Mouse (Mus musculus): Measurements from ENCODE around the gene Zbtb22. TPM values are rescaled to one million over a fixed set of nuclear protein-coding genes. Genes with fewer than 3 reads are reported as not detected.
"Not testable (repeated sequence)": the region's sequence is repeated elsewhere in the genome, so short reads cannot be mapped to it uniquely, and the experiment has no call there.

The Zbtb22 gene
- total RNA-seq, 2 experiments from 2014 or later: 29.2 to 34.3 TPM

DNA sequence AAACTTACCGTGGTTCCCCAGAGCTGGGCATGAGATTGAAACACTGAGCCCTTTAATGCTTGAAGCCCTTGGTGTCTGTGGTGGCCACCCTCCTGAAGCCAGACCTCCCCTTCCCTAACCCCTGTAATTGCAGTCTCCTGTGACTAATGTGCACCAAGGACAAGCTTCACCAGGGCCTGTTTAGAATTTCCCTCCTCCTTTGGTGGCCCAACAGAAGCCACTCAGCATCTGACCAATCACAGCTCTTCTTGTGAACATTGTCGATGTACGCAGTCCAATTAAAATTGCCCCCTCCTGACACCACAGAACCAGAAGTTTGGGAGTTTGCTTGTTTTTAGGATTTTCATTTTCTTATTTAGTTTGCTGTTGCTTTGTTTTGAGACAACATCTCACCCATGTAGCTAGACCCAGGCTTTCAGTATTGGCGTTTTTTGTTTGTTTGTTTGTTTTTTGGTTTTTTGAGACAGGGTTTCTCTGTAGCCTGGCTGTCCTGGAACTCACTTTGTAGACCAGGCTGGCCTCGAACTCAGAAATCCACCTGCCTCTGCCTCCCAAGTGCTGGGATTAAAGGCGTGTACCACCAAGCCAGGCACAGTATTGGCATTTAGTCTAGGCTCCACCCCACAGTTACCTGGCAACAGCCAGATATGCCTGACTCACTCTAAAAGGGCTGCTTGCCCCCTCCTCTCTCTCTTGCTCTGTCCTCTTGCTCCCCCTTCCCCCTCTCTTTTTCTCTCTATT lies 11.6 kb upstream of the Zbtb22 start:
- not testable (repeated sequence) for DNase-seq

DNA sequence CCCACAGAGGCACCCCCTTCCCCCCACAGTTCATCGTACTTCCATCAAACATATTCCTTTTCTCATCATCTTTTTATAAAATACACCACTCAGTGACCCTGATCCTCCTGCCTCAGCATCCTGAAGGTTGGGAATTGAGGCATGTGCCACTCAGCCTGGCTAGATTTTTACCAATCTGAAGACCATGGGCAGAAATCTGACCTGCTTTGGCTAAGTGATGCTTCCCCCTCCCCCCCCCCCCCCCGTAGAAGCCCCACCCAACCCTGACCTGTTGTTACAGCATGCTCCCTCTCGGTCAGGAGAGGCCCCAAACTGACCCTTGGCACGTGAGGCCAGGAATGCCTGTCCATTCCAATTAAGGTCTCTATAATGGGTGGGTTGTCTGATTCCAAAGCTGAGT lies 10.9 kb upstream of the Zbtb22 start, which contains the start of gene Platr17:
TSS of gene Platr17 (plus strand) at position 301 of the 400 bp plus-strand sequence.
- DNase-seq: not testable (repeated sequence)

DNA sequence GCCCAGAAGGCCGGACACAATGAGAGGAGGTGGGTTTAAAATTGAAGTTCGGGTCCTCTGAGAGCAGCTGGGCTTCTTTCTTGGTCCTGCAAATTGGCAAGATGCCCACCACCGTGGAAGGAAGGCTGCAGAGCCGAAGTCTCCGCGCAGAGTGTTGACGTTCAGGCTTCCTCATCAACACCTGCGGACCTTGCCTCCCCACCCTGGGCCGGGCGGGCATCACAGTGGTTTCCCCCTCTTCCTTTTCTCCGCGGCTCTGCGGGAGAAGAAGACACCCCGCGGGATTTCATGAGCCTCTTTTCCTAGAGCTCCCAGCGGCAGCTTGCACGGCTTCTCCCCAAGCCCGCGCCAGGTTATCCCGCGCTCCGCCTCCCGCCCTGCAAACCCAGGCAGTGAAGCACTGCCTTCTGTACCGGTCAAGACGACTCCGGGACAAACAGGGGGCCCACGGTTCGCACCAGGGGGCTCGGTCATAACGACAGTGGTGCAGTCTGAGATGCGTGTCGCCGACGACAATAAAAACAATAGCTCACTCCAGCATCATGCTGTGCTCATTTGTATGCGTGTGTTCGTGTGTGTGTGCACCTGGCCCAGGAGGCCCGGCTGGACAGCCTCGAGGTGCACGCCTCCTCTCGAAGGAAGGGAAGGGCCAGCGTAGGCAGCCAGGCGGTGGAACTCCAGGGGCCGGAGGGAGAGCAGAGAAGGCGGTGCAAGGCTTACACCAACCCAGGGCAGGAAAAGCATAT lies 7.2 kb upstream of the Zbtb22 start:
- DNase-seq: peak; percentile 57

DNA sequence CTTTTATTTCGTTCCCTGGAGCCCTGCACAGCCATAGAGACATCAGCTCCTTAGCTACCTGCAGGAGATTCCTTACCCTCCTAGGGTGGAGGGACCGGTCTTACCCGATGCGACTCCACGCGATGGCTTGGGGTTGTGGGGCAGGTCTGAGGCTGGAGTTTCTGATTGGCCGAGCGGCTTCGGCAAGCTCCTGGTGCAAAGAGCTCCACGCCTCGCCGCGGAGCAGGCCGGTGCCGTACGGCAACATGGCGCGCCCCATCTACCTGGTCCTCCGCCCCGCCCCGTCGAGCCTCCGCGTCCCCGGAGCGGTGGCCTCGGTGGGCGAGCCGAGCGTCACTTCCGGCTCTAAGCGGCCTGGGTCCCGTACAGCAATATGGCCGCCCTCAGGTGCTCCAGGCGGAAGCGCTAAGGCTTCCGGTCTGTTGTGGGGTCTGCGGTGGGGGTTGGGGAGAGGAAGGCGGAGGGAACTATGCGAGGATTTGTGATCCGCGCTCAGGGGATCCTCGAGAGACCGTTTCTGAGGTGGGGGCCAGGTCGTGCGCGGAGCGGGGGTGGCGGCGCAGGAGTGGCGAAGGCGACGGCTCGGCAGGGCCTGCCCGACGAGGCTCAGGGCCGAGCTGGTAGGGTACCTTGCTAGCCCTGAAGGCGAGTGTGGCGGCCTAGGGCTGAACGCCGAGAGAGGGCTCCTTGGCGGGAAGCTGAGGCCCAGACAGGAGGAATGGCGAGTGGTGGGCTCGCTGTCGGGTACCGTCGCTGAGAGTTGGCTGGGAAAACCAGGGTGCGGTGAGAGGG lies 6.4 kb upstream of the Zbtb22 start, which contains the start of gene Daxx:
TSS of gene Daxx (plus strand) at position 338 of the 792 bp plus-strand sequence.
- peak; percentile 100 for DNase-seq

DNA sequence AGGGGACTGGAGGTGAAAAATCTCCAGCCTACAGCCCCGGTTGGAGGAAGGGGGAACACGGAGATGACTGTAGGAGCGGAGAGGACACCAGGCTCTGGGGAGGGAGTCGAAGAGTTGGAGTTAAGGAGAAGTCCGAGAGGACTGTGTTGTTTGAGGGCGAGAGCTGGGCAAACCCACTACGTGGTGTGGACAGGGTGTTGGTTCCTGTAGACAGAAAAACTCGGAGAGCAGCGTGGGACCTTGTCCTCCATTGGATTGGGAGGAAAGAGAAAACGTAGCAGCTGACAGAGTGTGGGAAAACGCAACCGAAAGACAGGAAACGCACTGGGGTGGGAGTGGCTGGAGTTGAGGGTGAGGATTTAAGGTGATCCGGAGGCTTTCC lies 5.8 kb upstream of the Zbtb22 start:
- DNase-seq: peak; percentile 75

DNA sequence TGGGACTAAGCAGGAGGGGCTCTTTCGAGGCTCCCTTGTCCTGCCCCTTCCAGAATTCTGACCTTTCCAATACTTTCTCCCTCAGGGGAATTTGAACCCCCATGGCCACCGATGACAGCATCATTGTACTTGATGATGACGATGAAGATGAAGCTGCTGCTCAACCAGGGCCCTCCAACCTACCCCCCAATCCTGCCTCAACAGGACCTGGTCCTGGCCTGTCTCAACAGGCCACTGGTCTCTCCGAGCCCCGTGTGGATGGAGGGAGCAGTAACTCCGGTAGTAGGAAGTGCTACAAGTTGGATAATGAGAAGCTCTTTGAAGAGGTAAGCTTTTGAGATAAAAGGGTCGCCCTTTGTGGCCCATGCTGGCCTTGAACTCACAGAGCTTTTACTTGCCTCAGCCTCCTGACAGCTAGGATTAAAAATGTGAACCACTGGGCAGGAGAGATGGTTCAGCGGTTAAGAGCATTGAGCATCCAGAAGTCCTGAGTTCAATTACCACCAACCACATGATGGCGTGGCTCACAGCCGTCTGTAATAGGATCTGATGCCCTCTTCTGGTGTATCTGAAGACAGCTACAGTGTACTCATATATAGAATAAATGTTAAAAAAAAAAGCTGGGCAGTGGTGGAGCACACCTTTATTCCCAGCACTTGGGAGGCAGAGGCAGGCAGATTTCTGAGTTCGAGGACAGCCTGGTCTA lies 5.2 kb upstream of the Zbtb22 start:
- DNase-seq: no peak

- no peak for DNase-seq
Measured at GRCm38 (mm10) chr17:33911052-33911812, 4.5 kb upstream of the Zbtb22 start.

DNA sequence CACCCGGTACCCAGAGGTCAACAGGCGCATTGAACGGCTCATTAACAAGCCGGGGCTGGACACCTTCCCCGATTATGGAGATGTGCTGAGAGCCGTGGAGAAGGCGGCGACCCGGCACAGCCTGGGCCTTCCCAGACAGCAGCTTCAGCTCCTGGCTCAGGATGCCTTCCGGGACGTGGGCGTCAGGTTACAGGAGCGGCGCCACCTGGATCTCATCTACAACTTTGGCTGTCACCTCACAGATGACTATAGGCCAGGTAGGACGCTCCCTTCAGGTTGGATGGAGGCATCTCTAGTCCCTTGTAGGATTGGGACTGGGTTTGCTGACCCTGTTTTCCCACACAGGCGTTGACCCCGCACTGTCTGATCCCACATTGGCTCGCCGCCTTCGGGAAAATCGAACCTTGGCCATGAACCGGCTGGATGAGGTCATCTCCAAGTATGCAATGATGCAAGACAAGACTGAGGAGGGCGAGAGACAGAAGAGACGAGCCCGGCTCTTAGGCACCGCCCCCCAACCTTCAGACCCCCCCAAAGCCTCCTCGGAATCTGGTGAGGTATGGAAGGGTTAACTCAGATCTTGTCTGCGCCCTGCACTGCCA lies 3.8 kb upstream of the Zbtb22 start:
- no peak for DNase-seq

- no peak for DNase-seq
Measured at GRCm38 (mm10) chr17:33913264-33913663, 2.4 kb upstream of the Zbtb22 start.

DNA sequence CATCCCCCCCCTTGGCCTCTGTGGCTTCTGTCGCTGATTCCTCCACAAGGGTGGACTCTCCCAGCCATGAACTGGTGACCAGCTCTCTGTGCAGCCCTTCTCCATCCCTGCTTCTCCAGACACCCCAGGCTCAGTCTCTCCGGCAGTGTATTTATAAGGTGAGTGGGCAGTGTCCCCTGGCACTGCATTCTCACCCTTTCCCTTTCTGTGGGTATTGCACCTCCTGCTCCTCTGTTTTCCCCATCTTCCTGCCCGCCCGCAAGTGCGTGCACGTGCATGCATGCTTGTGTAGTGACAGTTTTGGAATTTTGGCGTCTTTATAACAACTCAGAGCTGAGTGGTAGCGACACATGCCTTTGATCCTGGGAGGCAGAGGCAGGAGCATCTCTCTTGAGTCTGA lies 1.8 kb upstream of the Zbtb22 start:
- DNase-seq: no peak

- no peak for DNase-seq
Measured at GRCm38 (mm10) chr17:33914969-33915391, 724 bp upstream of the Zbtb22 start.

DNA sequence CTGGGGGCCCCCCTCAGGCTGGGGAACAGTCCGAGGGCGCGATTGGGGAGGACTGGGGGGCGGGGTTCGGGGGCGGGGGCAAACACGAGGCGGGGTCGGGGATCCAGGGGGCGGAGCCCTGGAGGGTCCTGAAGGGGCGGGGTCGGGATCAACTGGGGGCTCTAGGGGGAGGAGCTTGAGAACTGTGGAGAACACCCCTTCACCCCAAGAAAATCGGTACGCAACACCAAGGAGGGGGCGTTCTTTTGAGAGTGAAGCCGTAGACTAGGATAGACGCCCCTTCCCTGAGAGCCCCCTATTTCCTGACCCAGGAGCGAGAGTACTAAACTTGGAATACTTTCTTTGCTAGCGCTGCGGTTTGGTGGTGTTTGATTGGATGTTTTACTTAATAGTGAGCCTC lies 590 bp downstream of the Zbtb22 start:
- no peak for DNase-seq

GRCm38 (mm10) chr17:33916847-33917655 lies 1.3 kb downstream of the Zbtb22 start:
- DNase-seq: no peak

DNA sequence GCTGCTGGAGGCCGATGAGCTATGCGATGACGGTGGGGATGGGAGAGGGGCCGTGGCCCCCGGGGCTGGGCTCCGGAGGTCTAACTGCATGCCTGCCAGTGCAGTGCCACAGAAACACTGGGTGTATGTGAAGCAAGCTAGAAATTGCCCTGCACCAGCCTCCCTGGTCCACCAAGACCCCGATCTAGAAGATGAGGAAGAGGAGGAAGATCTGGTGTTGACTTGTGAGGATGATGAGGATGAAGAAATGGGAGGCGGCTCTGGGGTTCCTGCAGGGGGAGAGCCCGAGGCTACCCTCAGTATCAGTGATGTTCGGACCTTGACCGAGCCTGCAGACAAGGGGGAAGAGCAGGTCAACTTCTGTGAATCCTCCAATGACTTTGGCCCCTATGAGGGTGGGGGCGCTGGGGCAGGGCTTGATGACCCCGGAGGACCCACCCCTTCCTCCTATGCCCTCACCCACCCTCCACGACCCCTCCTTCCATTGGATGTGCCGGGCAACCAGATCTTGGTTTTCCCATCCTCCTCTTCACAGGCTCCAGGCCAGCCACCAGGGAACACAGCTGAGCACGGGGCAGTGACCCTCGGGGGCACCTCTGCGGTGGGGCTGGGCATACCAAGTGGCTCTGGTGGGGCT lies 2.1 kb downstream of the Zbtb22 start:
- DNase-seq: no peak

DNA sequence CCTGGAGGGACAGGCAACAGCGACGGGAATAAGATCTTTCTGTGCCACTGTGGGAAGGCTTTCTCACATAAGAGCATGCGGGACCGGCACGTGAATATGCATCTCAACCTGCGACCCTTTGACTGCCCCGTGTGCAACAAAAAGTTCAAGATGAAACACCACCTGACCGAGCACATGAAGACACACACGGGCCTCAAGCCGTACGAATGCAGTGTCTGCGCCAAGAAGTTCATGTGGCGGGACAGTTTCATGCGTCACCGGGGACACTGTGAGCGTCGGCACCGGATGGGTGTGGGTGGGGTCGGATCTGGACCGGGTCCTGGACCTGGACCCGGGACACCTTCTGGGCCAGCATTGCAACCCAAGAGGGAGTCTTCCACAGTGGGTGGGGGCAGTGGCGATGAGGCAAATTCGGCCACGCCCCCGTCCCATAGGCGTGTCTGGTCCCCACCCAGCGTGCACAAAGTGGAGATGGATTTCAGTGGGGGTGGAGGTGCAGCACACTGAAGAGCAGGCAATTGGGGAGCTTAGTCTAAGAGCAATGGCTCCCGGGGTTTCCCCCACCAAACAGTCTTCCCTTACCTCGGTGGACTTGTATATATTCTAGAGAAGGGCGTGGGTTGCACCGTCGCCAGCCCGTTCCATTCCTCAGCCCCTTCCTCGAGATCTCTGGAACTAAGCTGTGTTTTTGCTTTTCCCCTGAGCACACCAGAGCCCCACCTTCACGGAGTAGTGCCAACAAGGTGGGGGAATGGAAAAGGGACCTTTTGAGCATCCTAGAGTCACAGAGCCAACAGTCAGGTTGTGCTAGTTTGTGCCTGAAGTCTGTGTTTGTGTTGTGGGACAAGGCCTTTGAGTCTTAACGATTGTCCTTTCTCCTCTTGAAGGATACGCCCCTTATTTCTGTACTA lies 2.8 kb downstream of the Zbtb22 start:
- DNase-seq: no peak

DNA sequence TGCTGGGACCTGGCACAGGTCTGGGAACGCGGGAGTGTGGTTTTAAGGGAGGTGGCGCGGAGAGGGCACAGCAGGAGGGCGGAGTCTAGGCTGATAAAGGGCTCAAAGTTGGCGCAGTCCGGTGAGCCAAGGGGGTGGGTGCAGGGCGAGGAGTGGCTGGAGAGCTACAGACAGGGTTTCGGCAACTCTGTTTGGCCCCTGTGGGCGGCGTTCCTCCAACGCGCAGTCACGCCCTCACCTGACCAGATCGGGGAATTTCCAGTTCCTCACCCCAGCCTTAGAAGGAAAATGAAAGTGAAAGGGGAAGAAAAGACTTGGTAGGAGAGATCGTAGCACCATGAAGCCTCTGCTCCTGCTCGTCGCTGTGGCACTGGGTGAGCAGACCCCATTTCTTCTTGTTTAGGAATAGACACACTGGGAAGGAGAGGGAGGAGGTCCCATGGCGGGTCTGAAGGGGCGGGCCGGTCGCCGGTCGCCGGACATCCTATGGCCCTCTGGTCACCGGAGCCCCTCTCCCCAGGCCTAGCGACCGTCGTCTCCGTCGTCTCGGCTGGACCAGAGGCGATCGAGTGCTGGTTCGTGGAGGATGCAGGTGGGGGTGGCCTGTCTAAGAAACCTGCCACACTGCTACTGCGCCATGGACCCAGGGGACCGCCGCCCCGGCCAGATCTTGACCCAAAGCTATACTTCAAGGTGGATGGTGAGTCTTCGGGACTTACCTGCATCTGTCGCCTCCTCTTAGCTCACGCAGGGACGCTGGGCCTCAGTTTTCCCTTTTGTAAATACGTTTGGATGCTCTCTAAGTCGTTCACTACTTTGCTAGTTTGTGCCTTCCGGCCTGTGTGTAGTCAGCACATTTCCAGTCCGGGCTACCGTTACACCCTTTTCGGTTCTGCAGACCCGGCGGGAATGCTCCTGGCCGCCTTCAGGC lies 3.9 kb downstream of the Zbtb22 start:
- peak; percentile 91 for DNase-seq

Measured in adrenal gland, postnatal 10 days (tissue).